Mouse (Mus musculus) ES-E14 (cell line): ENCODE results near the gene Evi5.

Experiments used
- CHD2 ChIP-seq: IDR thresholded peaks from 2 replicates; pipeline ENCODE4 v1.6.1; 2014; ENCODE audit warnings: mild to moderate bottlenecking, low read depth, low read length, inconsistent platforms
- HCFC1 ChIP-seq: IDR thresholded peaks from 2 replicates; pipeline ENCODE4 v1.6.1; 2012; ENCODE audit warnings: low read length, inconsistent platforms, borderline replicate concordance; ENCODE audit not compliant: insufficient read depth
- MAFK ChIP-seq: IDR thresholded peaks from 2 replicates; pipeline ENCODE4 v1.6.1; 2014; ENCODE audit warnings: mild to moderate bottlenecking, low read depth, low read length, inconsistent platforms; ENCODE audit not compliant: insufficient read depth
- ZC3H11A ChIP-seq: IDR thresholded peaks from 2 replicates; pipeline ENCODE4 v1.6.1; 2012; ENCODE audit warnings: low read depth, mild to moderate bottlenecking, inconsistent platforms, low read length, borderline replicate concordance

DNA sequence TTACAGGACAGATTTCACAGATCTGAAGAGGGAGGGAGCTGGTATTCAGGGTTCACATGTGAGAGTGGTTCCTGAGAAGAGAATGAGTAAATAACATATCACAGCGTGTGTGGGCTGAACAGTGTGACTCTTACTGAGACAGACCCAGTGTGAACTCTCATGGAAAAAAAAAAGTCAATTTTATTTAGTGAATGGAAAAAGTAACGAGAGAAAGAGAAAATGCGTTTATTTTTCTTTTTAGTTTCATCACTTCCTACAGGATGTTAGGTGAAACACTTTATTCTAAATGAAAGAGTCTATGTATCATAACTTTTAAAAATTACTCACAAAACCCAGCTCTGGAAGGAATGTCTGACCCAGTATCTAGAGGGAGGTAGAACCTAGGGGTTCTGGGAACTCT is 143.5 kb downstream of the Evi5 start:
- TF ChIP-seq ZC3H11A = no peak
- TF ChIP-seq HCFC1 = no peak
- no peak for TF ChIP-seq MAFK
- no peak for TF ChIP-seq CHD2
